Mouse (Mus musculus) retina, embryonic 14.5 days (tissue): ENCODE measurements at regions not wholly inside any gene's neighbourhood (a gene's known extent, or its start where the extent isn't known, plus 50 kb on each side); places are given as distances from the start of the nearest gene placed in this dataset.
A peak's percentile ranks its signal among the peaks of the same experiment; 100 is the strongest.

Source experiments
- DNase-seq: peaks from one replicate; pipeline ENCODE4 v3.0.0-alpha.2; 2015; ENCODE audit warnings: low spot score

DNA sequence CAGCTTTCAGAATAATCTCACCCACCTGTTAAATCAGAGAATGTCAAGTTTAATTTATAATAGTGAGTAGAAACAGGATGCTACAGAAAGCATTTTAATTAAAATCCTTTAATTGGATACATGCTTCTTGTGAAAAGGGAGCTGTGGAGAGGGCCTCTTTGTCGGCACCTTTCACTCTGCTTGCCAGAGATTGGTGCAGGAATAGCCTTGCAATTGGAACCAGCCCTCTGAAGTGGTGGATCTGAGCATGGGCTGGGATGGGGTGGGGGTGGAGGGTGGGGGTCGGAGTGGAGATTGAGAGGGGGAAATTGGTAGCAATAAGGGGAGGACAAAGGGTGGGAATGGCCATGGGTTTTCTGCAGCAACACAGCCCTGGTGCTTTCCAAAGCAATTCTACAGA lies 207.2 kb downstream of the Tbx15 start:
- DNase-seq, result no peak

DNA sequence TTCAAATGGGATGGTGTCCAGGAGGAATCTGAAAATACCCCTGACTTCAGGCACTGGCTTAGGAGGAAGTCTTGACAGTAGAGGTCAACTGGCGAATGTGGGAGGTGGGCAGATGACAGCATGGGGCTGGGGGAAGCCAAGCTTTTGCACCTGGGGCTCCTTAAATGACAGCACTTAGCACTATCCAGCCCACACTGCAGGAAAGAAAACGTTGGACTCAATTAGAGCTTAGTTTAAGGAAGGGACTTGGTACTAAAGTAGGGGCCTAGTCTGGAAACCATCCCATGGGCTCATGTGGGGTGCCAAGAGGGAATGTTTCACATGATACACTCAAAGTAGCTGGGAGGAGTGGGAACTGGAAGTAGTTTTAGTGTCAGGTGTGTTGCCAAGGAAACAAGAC lies 207.6 kb downstream of the Tbx15 start:
- no peak for DNase-seq

DNA sequence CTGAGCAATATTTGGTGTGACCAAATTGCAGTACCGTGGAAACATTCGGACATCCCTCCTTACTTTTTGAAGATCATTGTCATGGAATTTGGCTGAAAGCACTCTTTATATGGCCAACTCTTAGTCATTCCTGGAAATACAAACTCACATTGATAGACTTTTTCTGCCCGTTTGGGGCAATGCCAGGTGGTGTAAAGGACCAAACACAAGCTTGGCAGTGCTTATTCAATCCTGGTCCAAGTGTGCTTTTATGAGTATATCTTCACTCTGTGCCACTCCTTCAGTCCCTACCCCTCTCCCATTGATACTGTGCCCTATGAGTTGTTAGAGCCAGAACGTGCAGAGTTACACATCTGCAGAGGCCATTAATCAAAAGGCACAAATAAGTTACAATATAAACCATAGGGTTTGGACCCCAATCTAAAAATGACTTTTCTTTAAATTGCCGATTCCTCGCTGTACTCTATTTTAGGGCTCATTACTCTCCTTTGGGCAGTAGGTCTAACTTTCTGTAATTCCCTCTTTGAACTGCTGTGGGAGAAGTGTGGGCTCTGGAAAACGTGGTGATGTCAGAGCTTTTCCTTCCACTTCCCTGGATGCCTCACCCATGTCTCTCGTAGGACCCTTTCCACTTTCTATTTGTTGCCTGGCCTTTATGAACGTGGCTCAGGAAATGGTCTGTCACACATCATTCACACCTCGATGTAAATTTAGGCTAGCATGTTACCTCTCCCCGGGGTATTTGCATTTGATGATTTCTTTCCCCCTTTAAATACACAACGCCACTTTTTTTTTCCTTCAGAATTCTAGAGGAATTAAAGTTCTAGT lies 219.1 kb downstream of the Tbx15 start:
- no peak for DNase-seq

DNA sequence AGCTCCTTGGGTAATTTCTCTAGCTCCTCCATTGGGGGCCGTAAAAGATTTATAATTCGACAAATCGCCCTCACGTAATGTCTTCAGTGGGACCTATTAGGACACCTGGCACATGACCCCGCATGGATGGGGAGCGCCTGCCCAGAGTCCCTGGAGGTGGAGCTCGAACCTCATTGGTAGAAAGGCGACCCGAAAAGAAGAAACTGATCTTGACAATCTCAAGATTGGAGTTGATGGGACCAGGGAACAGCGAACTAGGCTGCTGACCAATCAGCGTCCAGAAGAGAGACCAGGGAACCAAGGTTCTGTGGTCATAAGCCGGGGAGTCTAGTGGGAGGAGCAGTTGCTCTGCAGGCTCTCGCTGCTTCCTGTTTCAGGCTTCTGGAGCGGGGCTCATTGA lies 259.8 kb downstream of the Tbx15 start:
- DNase-seq, result no peak

DNA sequence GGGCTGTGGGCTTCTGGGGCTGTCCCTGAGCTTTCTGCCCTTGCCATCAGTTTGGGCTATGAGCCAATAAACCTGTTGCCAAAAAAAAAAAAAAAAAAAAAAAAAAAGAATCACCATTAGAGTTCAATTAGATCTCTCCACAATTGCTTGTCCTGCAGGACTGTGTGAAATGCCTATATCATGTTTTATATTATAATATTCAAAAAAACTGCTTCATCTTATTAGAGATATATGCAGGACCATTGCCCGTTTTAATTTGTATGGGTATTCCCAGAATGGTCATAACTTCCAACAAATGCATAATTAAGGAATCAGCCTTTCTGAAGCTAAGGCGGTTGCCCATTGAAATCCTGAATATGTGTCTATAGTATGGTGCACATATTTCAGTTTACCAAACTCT lies 264.6 kb downstream of the Tbx15 start:
- DNase-seq, result no peak

DNA sequence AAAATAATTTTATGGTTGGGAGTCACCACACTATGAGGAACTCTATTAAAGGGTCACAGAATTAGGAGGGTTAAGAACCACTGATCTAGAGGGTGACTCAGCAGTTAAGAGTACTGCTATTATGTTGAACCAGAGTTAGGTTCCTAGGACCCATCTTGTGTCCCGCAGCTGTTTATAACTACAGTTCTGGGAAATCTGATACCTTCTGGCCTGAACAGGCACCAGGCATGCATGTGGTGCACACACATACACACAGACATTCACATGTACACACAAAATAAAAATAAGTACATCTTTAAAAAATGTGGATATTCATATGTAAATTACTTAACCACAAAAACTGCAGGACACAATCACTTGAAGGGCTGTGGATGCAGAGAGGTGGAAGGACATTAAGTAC lies 272.1 kb downstream of the Tbx15 start:
- DNase-seq, result no peak

DNA sequence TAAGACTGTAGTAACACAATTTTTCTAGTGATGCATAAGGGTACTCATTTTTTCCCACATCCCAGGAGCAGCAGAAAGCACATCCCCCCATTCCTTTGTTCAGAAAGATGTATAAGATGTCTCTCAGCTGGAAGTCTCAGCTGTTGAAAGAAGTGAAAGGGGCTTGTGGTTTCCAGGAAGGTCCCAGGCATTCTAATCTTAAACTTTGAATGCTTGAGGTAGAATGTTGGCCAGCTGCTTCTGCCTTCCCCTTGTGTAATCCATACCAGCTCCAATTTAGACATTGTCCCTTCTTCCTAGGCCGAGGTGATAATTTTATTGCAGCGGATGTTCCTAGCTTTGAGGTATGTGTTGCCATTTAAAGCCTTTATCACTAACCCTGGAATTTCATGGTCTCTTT lies 272.8 kb downstream of the Tbx15 start:
- no peak for DNase-seq

DNA sequence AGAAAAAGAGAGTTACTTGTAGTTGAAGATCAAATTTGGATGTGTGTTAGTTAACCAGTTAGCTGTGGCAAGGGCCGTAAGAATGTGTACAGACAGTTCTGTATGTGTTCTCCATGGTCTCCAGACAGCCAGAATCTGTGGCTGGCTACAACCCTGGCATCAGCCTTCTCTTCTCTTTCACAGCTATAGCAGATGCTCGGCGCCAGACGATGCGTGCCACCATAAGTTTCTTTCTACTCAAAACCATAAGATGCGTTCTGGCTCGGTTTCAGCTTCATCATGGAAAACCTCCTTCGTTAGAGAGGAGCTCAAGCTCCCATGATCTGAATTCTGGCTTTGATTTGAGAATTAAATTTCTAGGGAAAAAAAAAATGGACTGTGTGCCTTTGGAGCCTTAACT lies 275.6 kb downstream of the Tbx15 start:
- no peak for DNase-seq

DNA sequence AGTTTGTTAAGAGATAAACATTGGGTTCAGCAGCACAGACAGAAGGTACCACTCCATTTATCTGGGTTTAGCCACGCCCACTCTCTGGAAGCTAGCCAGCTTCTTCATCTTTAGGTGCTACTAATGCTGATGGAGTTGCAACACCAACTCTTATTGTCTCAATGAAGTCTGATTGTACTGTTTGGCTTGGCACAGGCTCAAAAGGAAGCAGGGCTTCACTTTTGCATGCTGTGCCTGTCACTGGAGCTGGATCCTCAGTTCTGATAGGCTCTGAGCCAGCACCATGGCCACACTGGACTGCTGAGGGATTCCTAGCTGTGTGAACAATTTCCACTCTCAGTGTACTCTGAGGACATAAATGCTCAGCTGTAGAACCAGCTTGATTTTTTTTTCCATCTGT lies 320.7 kb downstream of the Tbx15 start:
- no peak for DNase-seq

DNA sequence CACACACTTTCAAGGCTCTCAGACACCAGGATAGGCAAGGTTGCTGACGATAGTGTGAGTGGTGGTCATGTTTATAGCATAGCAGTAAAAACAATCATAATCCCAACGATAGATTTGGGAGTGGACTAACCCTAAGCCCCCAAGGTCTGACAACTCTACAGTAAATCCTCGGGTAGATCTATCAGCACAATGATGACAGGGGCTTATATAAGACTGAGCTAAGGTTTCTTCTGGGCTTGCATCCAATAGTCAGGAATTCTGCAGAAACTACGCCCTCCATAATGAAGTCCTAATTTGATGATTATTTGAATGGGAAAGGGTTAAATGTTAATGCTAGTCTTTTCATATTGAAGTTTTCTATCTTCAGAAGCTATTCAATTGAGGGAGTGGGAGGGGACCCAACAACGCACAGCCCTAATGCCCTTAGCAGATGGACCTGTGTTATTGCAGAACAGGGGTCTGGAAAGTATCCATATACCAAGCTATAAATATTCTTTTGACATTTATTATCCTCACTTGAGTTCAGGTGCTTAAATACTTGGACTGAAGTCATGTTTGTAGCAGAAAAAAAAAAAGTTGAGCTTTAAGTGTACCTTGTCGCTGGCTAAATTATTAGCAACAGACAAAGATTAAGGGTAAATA lies 311.8 kb upstream of the Spag17 start:
- DNase-seq, result no peak

DNA sequence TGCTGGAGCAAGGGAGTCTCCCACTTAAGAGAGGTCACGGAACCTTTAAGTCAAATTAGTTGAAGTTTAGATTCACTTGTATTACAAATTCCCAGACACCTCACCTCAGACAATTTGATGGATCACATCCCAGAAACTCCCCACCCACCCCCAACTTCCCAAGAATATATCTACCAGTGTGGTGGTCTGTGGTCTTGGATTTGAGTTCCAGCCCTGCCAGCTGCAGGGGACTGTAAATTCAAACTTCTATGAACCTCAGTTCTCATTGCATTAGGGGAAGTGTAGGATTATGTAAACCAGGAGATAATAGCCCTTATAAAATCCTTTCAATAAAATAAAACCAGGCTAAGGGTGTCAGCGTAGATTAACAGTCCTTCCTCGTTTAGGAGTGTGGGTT lies 311.2 kb upstream of the Spag17 start:
- DNase-seq, result no peak

DNA sequence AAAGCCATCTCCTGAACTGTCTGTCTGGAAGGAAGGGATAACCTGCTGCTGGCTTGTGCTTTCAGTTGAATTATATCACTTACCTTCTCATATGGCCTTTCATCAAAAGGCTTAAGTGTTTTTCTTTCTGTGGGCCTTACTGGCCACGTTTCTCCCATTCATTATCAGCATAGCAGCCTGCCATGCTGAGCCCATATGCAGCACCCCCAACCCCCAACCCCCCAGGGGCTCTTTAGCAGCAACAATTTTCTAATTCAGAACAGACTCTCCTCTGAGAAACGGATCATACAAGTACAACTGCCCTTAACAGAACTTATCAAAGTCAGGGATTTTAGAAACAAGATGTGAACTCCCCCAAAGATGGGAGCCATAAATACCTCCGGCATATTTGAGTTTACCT lies 282.5 kb upstream of the Spag17 start:
- no peak for DNase-seq

DNA sequence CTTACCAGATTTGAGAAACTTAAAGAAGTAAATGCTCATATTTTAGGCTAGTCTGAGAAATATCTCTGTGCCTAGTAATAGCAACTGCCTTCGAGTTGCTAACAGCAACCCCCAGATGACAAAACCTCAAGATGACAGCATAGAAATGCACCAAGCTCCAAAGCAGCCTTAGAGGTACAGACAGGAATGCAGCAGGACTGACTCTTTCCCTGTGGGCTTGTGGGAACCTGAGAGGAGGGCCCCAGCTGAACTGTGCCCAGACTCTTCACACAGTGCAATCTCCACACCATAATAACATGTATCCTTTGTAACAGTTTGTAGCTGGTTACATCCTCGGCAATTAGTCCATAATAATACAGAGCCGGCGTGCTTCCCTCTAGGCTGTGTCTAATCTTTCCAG lies 252.9 kb upstream of the Spag17 start:
- DNase-seq, result peak; percentile 7

DNA sequence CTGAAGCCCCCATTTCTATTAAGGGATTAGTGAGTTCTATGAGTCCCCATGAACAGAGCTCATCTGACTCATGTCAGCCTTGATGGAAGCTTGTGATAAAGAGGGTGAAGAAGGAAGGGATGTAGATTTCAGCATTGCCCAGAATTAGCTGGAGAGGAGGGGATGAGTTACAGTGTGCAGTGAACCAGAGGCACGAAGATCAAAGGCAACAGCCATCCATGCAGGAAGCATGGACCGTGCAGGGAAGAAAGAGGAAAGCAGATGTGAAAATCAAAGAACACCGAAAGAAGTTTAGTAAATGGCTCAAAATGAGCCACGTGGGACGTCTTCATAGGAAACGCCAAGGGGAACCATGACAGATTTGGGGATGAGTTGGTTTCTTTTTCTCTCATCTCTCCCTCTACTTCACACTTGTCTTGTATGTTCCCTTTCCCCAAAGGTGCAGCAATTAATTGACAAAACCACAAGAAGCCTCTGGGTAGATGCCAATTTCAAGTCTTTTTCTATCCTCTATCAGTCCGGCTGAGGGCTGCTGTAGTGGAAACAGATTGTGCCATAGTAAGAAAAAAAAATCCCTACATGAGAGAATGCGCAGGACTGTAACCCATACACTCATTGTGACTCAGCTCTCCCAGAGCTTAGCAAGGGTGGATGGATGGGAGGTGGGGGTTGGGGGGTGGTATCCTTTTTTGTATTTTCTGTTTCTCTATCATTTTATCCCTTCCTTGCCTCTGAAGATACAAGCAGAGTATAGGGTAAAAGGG lies 243.7 kb upstream of the Spag17 start:
- no peak for DNase-seq

DNA sequence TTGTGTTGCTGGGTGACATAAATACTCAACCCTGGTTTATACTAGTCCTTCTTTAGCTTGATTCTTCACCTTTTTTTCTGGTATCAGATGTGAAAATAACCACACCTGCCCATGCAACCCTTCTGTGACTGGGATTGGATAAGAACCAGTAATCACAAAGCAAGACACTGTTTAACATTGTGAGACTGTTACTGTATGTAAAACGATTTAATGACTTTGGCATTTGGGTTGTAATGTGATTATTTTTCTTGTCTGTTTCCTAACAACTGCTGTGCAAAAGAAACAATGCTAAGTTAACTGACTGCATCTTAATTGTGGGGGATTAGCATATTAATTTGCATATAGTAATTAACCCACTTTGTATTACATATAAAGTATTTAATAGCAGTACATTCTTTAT lies 240.3 kb upstream of the Spag17 start:
- no peak for DNase-seq

DNA sequence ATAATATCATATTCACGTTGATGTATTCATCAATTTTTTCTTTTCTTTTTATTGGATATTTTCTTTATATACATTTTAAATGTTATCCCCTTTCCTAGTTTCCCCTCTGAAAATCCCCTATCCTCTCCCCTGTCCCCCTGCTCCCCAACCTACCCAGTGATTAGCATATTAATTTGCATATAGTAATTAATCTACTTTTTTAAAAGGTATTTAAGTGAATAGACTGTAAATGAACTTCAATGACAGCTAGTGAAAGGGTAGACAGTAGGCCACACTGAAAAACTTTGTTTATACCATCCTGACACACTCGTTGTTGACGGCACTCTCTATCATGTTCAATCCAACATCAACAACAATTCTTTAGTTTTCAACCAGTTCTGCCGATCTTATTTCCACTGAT lies 239.9 kb upstream of the Spag17 start:
- DNase-seq, result no peak

DNA sequence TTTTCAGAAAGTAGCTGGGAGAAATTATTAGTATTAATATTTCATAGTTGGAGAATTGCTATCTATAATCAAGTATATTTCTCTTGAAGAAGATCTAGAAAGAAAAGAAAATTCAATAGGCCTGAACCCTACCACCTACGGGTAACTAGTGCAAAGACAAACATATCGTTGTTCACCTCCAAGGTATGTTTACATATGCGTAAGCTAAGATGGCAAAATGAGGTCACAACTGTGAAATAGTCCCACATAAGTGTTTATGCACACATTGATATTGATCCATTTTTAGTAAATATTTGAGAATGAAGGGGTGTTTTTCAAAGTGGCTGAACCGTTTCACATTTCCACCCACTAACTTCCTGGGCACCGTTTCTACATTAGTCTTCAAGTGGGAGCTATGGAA lies 227.6 kb upstream of the Spag17 start:
- no peak for DNase-seq

DNA sequence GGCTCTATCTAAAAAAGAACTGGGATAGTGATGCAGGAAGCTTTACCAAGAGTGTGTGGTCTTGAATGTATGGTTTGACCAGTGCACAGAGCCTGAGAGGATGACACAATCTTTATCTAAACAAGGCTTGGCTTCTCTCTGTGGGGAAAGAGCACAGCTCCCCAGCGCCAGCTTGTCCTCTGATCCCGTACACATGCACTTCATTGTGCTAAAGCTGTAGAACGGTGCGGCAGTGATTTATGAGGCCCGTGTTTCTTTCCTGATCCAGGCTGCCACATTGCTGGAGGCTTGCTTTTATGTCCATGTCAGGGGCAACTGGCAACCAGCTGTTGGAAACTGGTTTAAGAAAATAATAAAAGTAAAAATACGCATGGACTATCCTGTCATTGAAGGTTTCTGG lies 221.4 kb upstream of the Spag17 start:
- DNase-seq, result no peak

DNA sequence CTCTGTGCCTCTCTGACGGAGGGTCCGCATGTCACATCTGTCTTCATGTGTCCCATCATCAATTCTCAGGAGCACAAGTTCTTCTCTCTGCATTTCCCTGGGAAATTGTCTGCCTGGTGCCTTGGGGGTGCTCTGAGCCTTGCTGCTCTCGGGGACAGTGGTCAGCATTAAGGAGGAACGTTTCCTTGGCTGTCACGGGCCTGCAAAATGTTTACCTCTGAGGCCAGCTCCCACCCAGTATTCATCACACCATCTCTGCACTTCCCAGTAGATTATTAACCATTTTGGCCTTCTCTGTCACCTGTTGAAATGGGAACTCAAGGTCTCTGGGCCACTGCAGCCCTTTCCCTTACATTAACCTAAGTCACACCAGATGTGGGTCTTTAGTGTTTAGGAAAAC lies 219.8 kb upstream of the Spag17 start:
- no peak for DNase-seq

DNA sequence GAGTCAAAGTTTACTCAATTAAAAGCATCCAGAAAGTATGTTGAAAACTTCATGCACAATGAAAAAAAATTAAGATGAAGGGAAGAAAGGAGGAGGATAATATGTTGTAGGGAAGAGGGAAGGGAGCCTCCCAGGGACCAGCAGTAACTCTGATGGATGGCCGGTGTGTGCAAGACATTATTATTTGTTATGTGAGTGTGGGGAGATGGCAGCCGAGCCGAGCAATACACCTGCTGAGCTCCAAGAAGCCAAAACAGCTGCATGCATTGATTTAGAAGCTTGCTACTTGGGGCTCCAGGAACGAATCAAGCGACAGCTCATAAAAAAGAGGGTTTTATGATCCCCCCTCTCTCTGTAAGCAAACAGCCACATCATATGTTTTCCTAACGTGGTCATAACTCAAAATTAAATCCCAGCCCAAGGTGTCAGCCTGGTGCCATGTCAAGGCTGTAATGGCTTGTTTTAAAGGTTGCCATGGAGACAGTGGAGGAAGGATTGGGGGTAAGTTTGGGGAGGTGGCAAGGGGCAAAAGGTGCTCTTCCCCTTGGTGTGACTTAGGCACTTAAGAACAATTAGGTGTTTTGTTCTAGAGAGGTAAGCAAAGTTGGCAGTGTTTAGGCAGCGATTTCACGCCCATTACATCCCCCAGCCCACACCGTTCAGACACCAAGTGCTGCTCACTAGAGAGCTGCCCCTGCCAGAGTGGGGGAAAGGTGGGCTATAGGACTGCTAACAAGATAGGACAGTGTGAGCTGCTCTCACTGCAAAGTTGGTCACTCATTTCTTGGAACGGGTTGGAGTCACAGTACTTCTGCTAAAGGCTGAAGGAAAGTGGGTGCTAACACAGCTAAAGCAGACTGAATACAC lies 219.1 kb upstream of the Spag17 start:
- no peak for DNase-seq

DNA sequence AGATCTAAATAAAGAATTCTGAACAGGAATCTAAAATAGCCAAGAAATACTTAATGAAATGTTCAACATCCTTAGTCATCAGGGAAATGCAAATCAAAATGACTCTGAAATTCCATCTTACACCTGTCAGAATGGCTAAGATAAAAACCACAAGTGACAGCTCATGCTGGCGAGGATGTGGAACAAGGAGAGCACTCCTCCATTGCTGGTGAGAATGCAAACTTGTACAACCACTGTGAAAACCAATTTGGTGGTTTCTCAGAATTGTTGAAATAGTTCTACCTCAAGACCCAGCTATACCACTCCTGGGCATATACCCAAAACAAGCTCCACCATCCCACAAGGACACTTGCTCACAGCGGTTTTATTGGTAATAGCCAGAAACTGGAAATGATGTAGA lies 211.1 kb upstream of the Spag17 start:
- DNase-seq, result no peak

DNA sequence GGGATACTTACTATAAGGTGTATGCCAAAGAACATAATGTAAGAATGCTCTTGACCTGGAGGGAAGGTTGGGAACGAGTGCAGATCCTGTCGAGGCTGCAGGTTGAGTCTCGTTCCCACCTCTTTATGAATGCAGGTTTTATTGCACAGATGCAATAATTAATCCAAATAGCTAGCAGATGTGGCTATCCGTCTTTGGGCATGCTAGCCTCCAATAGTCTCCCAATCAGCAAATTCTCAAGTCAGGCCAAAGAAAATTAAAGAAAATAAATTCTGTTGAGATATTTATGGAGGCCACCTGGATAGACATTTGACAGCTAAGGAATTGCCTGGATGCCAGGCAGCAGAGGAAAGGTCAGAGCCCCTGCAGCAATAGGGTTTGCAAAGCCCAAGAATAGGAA lies 175.7 kb upstream of the Spag17 start:
- DNase-seq, result no peak
